Mouse (Mus musculus): ENCODE measurements around the gene Tbc1d22a.
"Not testable (repeated sequence)": the region's sequence is repeated elsewhere in the genome, so short reads cannot be mapped to it uniquely, and the experiment has no call there.

DNA sequence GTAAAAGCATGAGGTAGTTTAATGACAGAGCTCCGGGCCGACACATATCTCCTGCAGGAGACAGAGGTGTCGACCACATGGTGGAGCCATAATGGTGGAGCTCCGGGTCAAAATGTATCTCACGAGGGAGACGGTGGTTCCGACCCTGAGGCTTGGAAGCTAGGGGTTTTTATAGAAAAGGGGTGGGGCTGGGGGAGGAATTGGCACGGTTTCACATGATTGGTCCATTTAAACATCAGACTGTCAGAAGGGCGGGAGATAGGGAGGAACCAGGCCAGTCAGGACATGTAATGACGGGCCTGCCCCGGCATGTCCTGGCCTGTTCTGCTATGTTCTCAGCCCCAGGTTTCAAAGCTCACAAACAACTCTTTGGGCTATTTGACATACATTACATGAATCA is 7.6 kb downstream of the Tbc1d22a start:
- not testable (repeated sequence) for TF ChIP-seq CTCF (IDR thresholded peaks at IDR 0.05; ENCODE audit: control insufficient read depth, insufficient read depth, low read length); POLR2A (IDR thresholded peaks at IDR 0.05; ENCODE audit: borderline replicate concordance, control insufficient read depth, low read depth, low read length)

All from bone marrow, adult 2 months (tissue).